8 mouse cellular contexts compared by ENCODE assay signal in genomic region chr13:21158785-21159474, GRCm38 (mm10). TPM values are rescaled to one million over a fixed set of nuclear protein-coding genes. Genes with fewer than 3 reads are reported as not detected.
DNase-seq lines count a peak whose midpoint lies in the region; ATAC-seq and TF ChIP-seq lines count a peak whose summit lies in the region.

No protein-coding gene starts in this region.

- 0 out of 2 replicates have a peak, but pooled peaks have one; percentile 25 for TF ChIP-seq EP300 in heart, adult 2 months (IDR thresholded peaks at IDR 0.05; ENCODE audit: insufficient read depth, low read depth, low read length)

- peak; percentile 94 for TF ChIP-seq CTCF in heart, adult 2 months (IDR thresholded peaks at IDR 0.05)

- ATAC-seq in liver, embryonic 11.5 days (replicated peaks; ENCODE audit: low FRiP score), result 0 out of 2 replicates have a peak, but pooled peaks have one; percentile 40

- no peaks in the 10 kb centered on the region for H3K9me3 ChIP-seq in embryonic facial prominence, embryonic 10.5 days
- H3K9me3 ChIP-seq in liver, embryonic 11.5 days (ENCODE audit: control insufficient read depth, low read length), result no peaks in the 10 kb centered on the region

- H3ac ChIP-seq in myocyte (ENCODE audit: control insufficient read depth, insufficient read length), result no peak overlapping the region

- peak overlapping the region; percentile 71 for H3K9ac ChIP-seq in heart, adult 2 months (ENCODE audit: low read depth, low read length)
- no peak overlapping the region for H3K9ac ChIP-seq in liver, embryonic 11.5 days (ENCODE audit: low read depth, low read length)

- no peaks in the 10 kb centered on the region for H3K79me2 ChIP-seq in heart, adult 2 months (replicated peaks; ENCODE audit: control insufficient read depth, insufficient read depth, low read length)
- H3K79me2 ChIP-seq in myocyte (ENCODE audit: control insufficient read depth, insufficient read depth), result no peaks in the 10 kb centered on the region

- H3K36me3 ChIP-seq in embryonic facial prominence, embryonic 10.5 days (replicated peaks), result no peaks in the 10 kb centered on the region
- H3K36me3 ChIP-seq in heart, adult 2 months (ENCODE audit: control insufficient read depth, insufficient read depth, low read length), result no peaks in the 10 kb centered on the region
- no peaks in the 10 kb centered on the region for H3K36me3 ChIP-seq in liver, embryonic 11.5 days (ENCODE audit: control insufficient read depth, insufficient read depth, low read length)
- no peaks in the 10 kb centered on the region for H3K36me3 ChIP-seq in myocyte (ENCODE audit: control insufficient read depth, insufficient read depth)
- no peaks in the 10 kb centered on the region for H3K36me3 ChIP-seq in splenic B cell, adult 2 months (ENCODE audit: control insufficient read depth, insufficient read depth, low read length, poor library complexity, severe bottlenecking)

- WGBS in embryonic facial prominence, embryonic 10.5 days, result under 1% methylated on average over 19 of the region's 19 CpGs
- WGBS in heart, adult 2 months, result 1% methylated on average over 19 of the region's 19 CpGs
- WGBS in liver, embryonic 11.5 days, result 1% methylated on average over 19 of the region's 19 CpGs

- DNase-seq in 416B (ENCODE audit: low read depth), result peak; percentile 90
- DNase-seq in adrenal gland, postnatal 10 days, result peak; percentile 92
- peak; percentile 91 for DNase-seq in embryonic facial prominence, embryonic 10.5 days (ENCODE audit: low spot score)
- peak; percentile 84 to 89 for DNase-seq in heart, adult 2 months
- peak; percentile 80 to 94 for DNase-seq in kidney, adult 8-10 months
- DNase-seq in liver, embryonic 11.5 days (ENCODE audit: low spot score), result peak; percentile 80
- peak; percentile 93 for DNase-seq in splenic B cell, adult 2 months (ENCODE audit: low read depth, low spot score)

- H3K27ac ChIP-seq in embryonic facial prominence, embryonic 10.5 days (replicated peaks), result no peak overlapping the region
- peak overlapping the region; percentile 57; the same call in 1 of the 2 replicates for H3K27ac ChIP-seq in heart, adult 2 months
- no peak overlapping the region for H3K27ac ChIP-seq in liver, embryonic 11.5 days (ENCODE audit: low read depth, low read length)

- H3K4me2 ChIP-seq in liver, embryonic 11.5 days, result peak overlapping the region; percentile 71
- peak overlapping the region; percentile 98 for H3K4me2 ChIP-seq in myocyte (ENCODE audit: low read depth)

- H3K4me3 ChIP-seq in embryonic facial prominence, embryonic 10.5 days, result peak overlapping the region; percentile 63
- H3K4me3 ChIP-seq in heart, adult 2 months, result peak overlapping the region; percentile 82
- H3K4me3 ChIP-seq in liver, embryonic 11.5 days (ENCODE audit: low read depth, low read length), result peak overlapping the region; percentile 60
- H3K4me3 ChIP-seq in myocyte, result peak overlapping the region; percentile 40

- no peak for TF ChIP-seq POLR2A in heart, adult 2 months (IDR thresholded peaks at IDR 0.05; ENCODE audit: insufficient read depth, low read depth, low read length)
- TF ChIP-seq POLR2A in myocyte (IDR thresholded peaks at IDR 0.05; ENCODE audit: insufficient read length, low read depth), result no peak

- intact Hi-C loops in heart, adult 2 months (cut with DNase I), result loop anchor here (5.0 kb wide), 2 partner anchors 217 to 847 kb away; no protein-coding TSS in a partner anchor

- no peaks in the 10 kb centered on the region for H3K27me3 ChIP-seq in embryonic facial prominence, embryonic 10.5 days (replicated peaks; ENCODE audit: low read depth, poor library complexity, severe bottlenecking)
- no peaks in the 10 kb centered on the region for H3K27me3 ChIP-seq in heart, adult 2 months (ENCODE audit: control insufficient read depth, insufficient read depth, low read length)
- no peaks in the 10 kb centered on the region for H3K27me3 ChIP-seq in liver, embryonic 11.5 days (replicated peaks; ENCODE audit: control insufficient read depth, insufficient read depth, low read length)
- H3K27me3 ChIP-seq in myocyte (ENCODE audit: control insufficient read depth, insufficient read depth, insufficient read length), result peaks cover 5% of the 10 kb centered on the region
- H3K27me3 ChIP-seq in splenic B cell, adult 2 months (ENCODE audit: control insufficient read depth, insufficient read depth, low read length, poor library complexity, severe bottlenecking), result no peaks in the 10 kb centered on the region

- peaks cover 13% of the 10 kb centered on the region for H3K4me1 ChIP-seq in embryonic facial prominence, embryonic 10.5 days
- H3K4me1 ChIP-seq in heart, adult 2 months (ENCODE audit: control insufficient read depth, insufficient read depth, low read length), result no peaks in the 10 kb centered on the region
- H3K4me1 ChIP-seq in liver, embryonic 11.5 days (replicated peaks; ENCODE audit: control insufficient read depth, insufficient read depth, low read length), result no peaks in the 10 kb centered on the region

TF ChIP-seq in myocyte, 11 proteins besides CTCF, POLR2A, EP300 and RAD21:
- no peak for TF ChIP-seq SRF (IDR thresholded peaks at IDR 0.05; ENCODE audit: control insufficient read depth, insufficient read length, low read depth)
- TF ChIP-seq TCF3 (IDR thresholded peaks at IDR 0.05; ENCODE audit: insufficient read length, low read depth), result no peak
- no peak for TF ChIP-seq POLR2AphosphoS2 (IDR thresholded peaks at IDR 0.05; ENCODE audit: insufficient read length, low read depth)
- TF ChIP-seq REST (IDR thresholded peaks at IDR 0.05; ENCODE audit: insufficient read depth, insufficient read length), result no peak
- TF ChIP-seq CEBPB (IDR thresholded peaks at IDR 0.05; ENCODE audit: insufficient read depth, poor library complexity, severe bottlenecking), result no peak
- no peak for TF ChIP-seq MYOD1 (IDR thresholded peaks at IDR 0.05; ENCODE audit: control insufficient read depth in 1 of 3, insufficient read length in 2 of 3, low read depth in 2 of 3)
- no peak for TF ChIP-seq USF1 (IDR thresholded peaks at IDR 0.05; ENCODE audit: low read depth)
- TF ChIP-seq MAX (IDR thresholded peaks at IDR 0.05; ENCODE audit: low read depth), result no peak
- no peak for TF ChIP-seq MYOG (IDR thresholded peaks at IDR 0.05; ENCODE audit: control insufficient read depth in 1 of 3, insufficient read depth in 1 of 3, insufficient read length in 2 of 3, low read depth in 2 of 3)
- no peak for TF ChIP-seq TCF12 (IDR thresholded peaks at IDR 0.05; ENCODE audit: insufficient read depth, poor library complexity, severe bottlenecking)
- no peak for TF ChIP-seq E2F4 (IDR thresholded peaks at IDR 0.05; ENCODE audit: insufficient read depth)
TF ChIP-seq in myocyte: peak in this region for 0.

RNA-seq across cellular contexts. Expression of gene Olfr1368, which starts 13.3 kb away (rescaled TPM):
- total RNA-seq in adrenal gland, postnatal 10 days (2021), result not detected
- not detected in 2 replicates for polyA plus RNA-seq in embryonic facial prominence, embryonic 10.5 days (2016; fragmentation: Nextera tagmentation; extraction: Ambion mirVana)
- total RNA-seq in heart, adult 2 months (2021), result not detected
- polyA plus RNA-seq in heart, adult 2 months (2012; rRNA removed), result not detected in 2 replicates
- polyA plus RNA-seq in liver, embryonic 11.5 days (2014; fragmentation: Nextera tagmentation; extraction: Ambion mirVana), result not detected in 2 replicates
- not detected for polyA plus RNA-seq in myocyte (2012; fragmentation: generic; extraction: Trizol)

RNA-seq across cellular contexts. Expression of gene Trim27, which starts 20.3 kb away (rescaled TPM):
- 10 to 100 TPM; 50.2 to 51.9 TPM for total RNA-seq in adrenal gland, postnatal 10 days (2021)
- 180 and 191 TPM in 2 replicates for polyA plus RNA-seq in embryonic facial prominence, embryonic 10.5 days (2016; fragmentation: Nextera tagmentation; extraction: Ambion mirVana)
- total RNA-seq in heart, adult 2 months (2021), result 10 to 100 TPM; 18.8 to 19.8 TPM
- polyA plus RNA-seq in heart, adult 2 months (2012; rRNA removed), result 13.5 and 17.2 TPM in 2 replicates
- 165 and 175 TPM in 2 replicates for polyA plus RNA-seq in liver, embryonic 11.5 days (2014; fragmentation: Nextera tagmentation; extraction: Ambion mirVana)
- polyA plus RNA-seq in myocyte (2012; fragmentation: generic; extraction: Trizol), result 62.4 TPM

RNA-seq across cellular contexts. Expression of gene Olfr263, which starts 29.5 kb away (rescaled TPM):
- not detected for total RNA-seq in adrenal gland, postnatal 10 days (2021)
- not detected in 2 replicates for polyA plus RNA-seq in embryonic facial prominence, embryonic 10.5 days (2016; fragmentation: Nextera tagmentation; extraction: Ambion mirVana)
- not detected for total RNA-seq in heart, adult 2 months (2021)
- not detected in 2 replicates for polyA plus RNA-seq in heart, adult 2 months (2012; rRNA removed)
- not detected in 2 replicates for polyA plus RNA-seq in liver, embryonic 11.5 days (2014; fragmentation: Nextera tagmentation; extraction: Ambion mirVana)
- polyA plus RNA-seq in myocyte (2012; fragmentation: generic; extraction: Trizol), result not detected

RNA-seq across cellular contexts. Expression of gene Olfr1369-ps1, which starts 47.6 kb away (rescaled TPM):
- not detected for total RNA-seq in adrenal gland, postnatal 10 days (2021)
- polyA plus RNA-seq in embryonic facial prominence, embryonic 10.5 days (2016; fragmentation: Nextera tagmentation; extraction: Ambion mirVana), result 0.04 and 0.09 TPM in 2 replicates
- not detected for total RNA-seq in heart, adult 2 months (2021)
- not detected in 2 replicates for polyA plus RNA-seq in heart, adult 2 months (2012; rRNA removed)
- 0.14 and 0.22 TPM in 2 replicates for polyA plus RNA-seq in liver, embryonic 11.5 days (2014; fragmentation: Nextera tagmentation; extraction: Ambion mirVana)
- polyA plus RNA-seq in myocyte (2012; fragmentation: generic; extraction: Trizol), result not detected
